Mouse (Mus musculus): ENCODE measurements around the gene Gm20792.
"Not testable (repeated sequence)": the region's sequence is repeated elsewhere in the genome, so short reads cannot be mapped to it uniquely, and the experiment has no call there.

The Gm20792 gene

DNA sequence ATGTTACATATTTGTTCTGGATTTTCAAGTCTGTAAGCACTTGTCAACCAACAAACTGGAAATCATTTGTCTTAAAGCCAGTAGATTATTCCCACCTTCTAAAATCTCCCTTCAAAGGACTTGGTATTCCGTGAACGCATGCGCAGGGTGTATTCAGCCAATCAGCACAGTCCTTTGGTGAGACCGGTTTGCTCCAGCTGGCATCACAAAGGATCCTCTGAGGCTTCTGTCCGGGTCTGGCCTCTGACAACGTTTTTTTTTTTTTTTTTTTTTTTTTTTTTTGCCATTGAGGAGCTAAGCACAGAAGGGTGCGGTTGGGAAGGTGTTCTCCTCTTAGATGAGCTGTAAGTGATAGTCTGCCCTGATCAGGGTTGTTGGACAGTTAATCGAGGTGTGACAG is at the start of gene Gm20792:
TSS of gene Gm20792 (plus strand) at position 301 of the 400 bp plus-strand sequence.
- not testable (repeated sequence) for DNase-seq (ENCODE audit: low read depth)

Measured in fibroblast of lung, adult 2 months (primary cell).